Comparison of ENCODE assay signal across 18 mouse cellular contexts in the genomic region with DNA sequence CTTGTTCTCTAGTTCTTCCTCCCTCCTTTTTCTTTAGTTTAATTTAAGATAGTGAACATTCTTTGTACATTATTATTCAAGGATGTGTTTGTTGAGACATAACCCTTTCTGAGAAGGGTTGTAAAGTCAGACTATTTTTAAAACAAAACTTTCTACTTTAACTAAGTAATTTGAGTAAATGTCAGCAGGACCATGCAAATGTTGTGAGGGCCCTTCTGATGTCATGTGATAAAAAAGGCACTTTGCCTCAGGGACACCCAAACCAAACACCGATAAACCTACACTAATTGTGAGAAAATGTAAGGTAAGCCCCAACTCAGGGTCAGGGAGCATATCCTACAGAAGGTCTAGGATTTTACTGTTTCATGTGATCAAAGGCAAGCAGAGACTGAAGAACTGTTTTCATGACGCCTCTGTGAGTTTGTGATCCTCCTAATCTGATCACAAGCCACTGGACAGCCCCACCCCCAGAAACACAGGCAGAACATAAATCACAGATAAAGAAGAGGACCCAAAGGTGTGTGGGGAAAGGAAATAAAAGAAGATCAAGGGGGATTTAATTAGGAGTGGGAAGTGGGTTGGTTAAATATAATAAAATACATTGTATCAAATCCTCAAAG. TPM values are rescaled to one million over a fixed set of nuclear protein-coding genes. Genes with fewer than 3 reads are reported as not detected.
A peak's percentile ranks its signal among the peaks of the same experiment; 100 is the strongest.
DNase-seq lines count a peak whose midpoint lies in the region; ATAC-seq and TF ChIP-seq lines count a peak whose summit lies in the region.
"Had no signal": no experiment of that assay in that cellular context is flagged by ENCODE, and none has a peak within 500 bp of the region (broad histone marks: within the 10 kb centered on the region; RNA-seq: fewer than 3 reads in every experiment).

A gene (minus strand): TSS at position 51 of the 620 bp plus-strand sequence.

- no peaks in the 10 kb centered on the region; the same call in 1 of the 2 replicates for H3K79me2 ChIP-seq in MEL (ENCODE audit: control insufficient read depth, insufficient read depth, low read length, poor library complexity)

- H3K27me3 ChIP-seq in kidney, embryonic 14.5 days (ENCODE audit: control insufficient read depth, insufficient read depth, low read length): no peaks in the 10 kb centered on the region
- no peaks in the 10 kb centered on the region for H3K27me3 ChIP-seq in MEL (ENCODE audit: control insufficient read depth in 1 of 2, insufficient read depth in 2 of 2, low read length in 2 of 2)
- H3K27me3 ChIP-seq in liver, embryonic 16.5 days (ENCODE audit: control insufficient read depth, insufficient read depth, low read depth, low read length): no peaks in the 10 kb centered on the region
- H3K27me3 ChIP-seq: embryonic facial prominence, embryonic 15.5 days; limb, embryonic 15.5 days had no signal

- H3K4me3 ChIP-seq in kidney, embryonic 14.5 days (ENCODE audit: low read length): no peak within 1 kb of the TSS
- H3K4me3 ChIP-seq in MEL (ENCODE audit: control insufficient read depth in 1 of 2, insufficient read depth in 1 of 2, low read depth in 2 of 2, low read length in 2 of 2): peak within 1 kb of the TSS; percentile 52 to 54
- H3K4me3 ChIP-seq in liver, embryonic 16.5 days (ENCODE audit: low read depth, low read length): peak within 1 kb of the TSS; percentile 48
- H3K4me3 ChIP-seq: embryonic facial prominence, embryonic 15.5 days; gastrocnemius, adult 2 months; hindbrain, embryonic 10.5 days; limb, embryonic 15.5 days had no signal

- DNase-seq in kidney, adult 9 months: no peak
- no peak for DNase-seq in MEL (ENCODE audit: low read depth, low spot score)
- DNase-seq in thymus, postnatal 0 days (ENCODE audit: low spot score): no peak
- DNase-seq in left cerebral cortex, postnatal 14 days (ENCODE audit: low spot score in 2 of 2): no peak
- DNase-seq: adrenal gland, postnatal 25 days; B cell, adult 2 months; gastrocnemius, adult 2 months; kidney, adult 18-20 months; midbrain, embryonic 14.5 days; thymus, postnatal 25 days had no signal

- H3K4me2 ChIP-seq in kidney, embryonic 14.5 days (replicated peaks; ENCODE audit: low read depth, low read length): no peak within 1 kb of the TSS
- H3K4me2 ChIP-seq in liver, embryonic 16.5 days (ENCODE audit: low read depth, low read length): peak within 1 kb of the TSS; percentile 79
- H3K4me2 ChIP-seq: embryonic facial prominence, embryonic 15.5 days; limb, embryonic 15.5 days had no signal

- no peak; a peak in 1 of 4 replicates for TF ChIP-seq POLR2A in MEL (IDR thresholded peaks at IDR 0.05; ENCODE audit: control insufficient read depth in 1 of 2, insufficient read depth in 1 of 2, low read depth in 1 of 2, low read length in 2 of 2, poor library complexity in 1 of 2)

- ATAC-seq in kidney, embryonic 14.5 days (ENCODE audit: low FRiP score, low TSS enrichment): peak; percentile 55; the same call in 1 of the 2 replicates
- peak; percentile 49 for ATAC-seq in erythroid progenitor cell, adult 5-6 weeks (replicated peaks; ENCODE audit: low FRiP score, poor library complexity, severe bottlenecking)
- ATAC-seq in liver, embryonic 16.5 days (ENCODE audit: low read depth): peak; percentile 62
- ATAC-seq: forebrain, embryonic 16.5 days had no signal

- 9% methylated on average over 2 of the region's 2 CpGs for WGBS in kidney, embryonic 14.5 days
- WGBS in liver, embryonic 16.5 days (ENCODE audit: insufficient replicate concordance): 6% methylated on average over 2 of the region's 2 CpGs

- no peaks in the 10 kb centered on the region for H3K4me1 ChIP-seq in kidney, embryonic 14.5 days (ENCODE audit: control insufficient read depth, insufficient read depth, low read length)
- H3K4me1 ChIP-seq in MEL (ENCODE audit: control insufficient read depth in 1 of 2, insufficient read depth in 2 of 2, low read length in 2 of 2): peaks cover 28% of the 10 kb centered on the region in 2 experiments
- H3K4me1 ChIP-seq in liver, embryonic 16.5 days (ENCODE audit: control insufficient read depth, low read depth, low read length): peaks cover 27% of the 10 kb centered on the region
- H3K4me1 ChIP-seq: embryonic facial prominence, embryonic 15.5 days; hindbrain, embryonic 10.5 days; limb, embryonic 15.5 days had no signal

- TF ChIP-seq EP300 in MEL (IDR thresholded peaks at IDR 0.05; ENCODE audit: low read depth in 1 of 2, low read length in 2 of 2): peak; percentile 60 to 66

- no peak within 1 kb of the TSS for H3K27ac ChIP-seq in kidney, embryonic 14.5 days (ENCODE audit: low read depth, low read length)
- peak within 1 kb of the TSS; percentile 100 for H3K27ac ChIP-seq in MEL (ENCODE audit: control insufficient read depth, low read depth, low read length)
- H3K27ac ChIP-seq in liver, embryonic 16.5 days (ENCODE audit: low read length): peak within 1 kb of the TSS; percentile 99
- H3K27ac ChIP-seq: embryonic facial prominence, embryonic 15.5 days; gastrocnemius, adult 2 months; hindbrain, embryonic 10.5 days; limb, embryonic 15.5 days had no signal

- TF ChIP-seq CTCF in MEL (IDR thresholded peaks at IDR 0.05 in 2 of 3, conservative IDR thresholded peaks at IDR 0.05 in 1 of 3; ENCODE audit: control insufficient read depth in 1 of 3, insufficient read depth in 1 of 3, low read depth in 2 of 3, low read length in 3 of 3, poor library complexity in 1 of 3, severe bottlenecking in 1 of 3): no peak

- TF ChIP-seq RAD21 in MEL (IDR thresholded peaks at IDR 0.05; ENCODE audit: low read depth, low read length): no peak

- no peaks in the 10 kb centered on the region for H3K36me3 ChIP-seq in kidney, embryonic 14.5 days (ENCODE audit: control insufficient read depth, insufficient read depth, low read length)
- H3K36me3 ChIP-seq in MEL (ENCODE audit: control insufficient read depth in 1 of 2, insufficient read depth in 2 of 2, low read length in 2 of 2): peaks cover 0 to 47% of the 10 kb centered on the region in 2 experiments; a peak in 2 of 4 replicates
- no peaks in the 10 kb centered on the region for H3K36me3 ChIP-seq in liver, embryonic 16.5 days (ENCODE audit: control insufficient read depth, insufficient read depth)
- H3K36me3 ChIP-seq: embryonic facial prominence, embryonic 15.5 days; hindbrain, embryonic 10.5 days; limb, embryonic 15.5 days had no signal

- intact Hi-C loops in left cerebral cortex, postnatal 14 days (cut with DNase I): no loop called here

- no peak within 1 kb of the TSS for H3K9ac ChIP-seq in kidney, embryonic 14.5 days (ENCODE audit: low read depth, low read length)
- peak within 1 kb of the TSS; percentile 92 for H3K9ac ChIP-seq in MEL (ENCODE audit: control insufficient read depth, low read depth, low read length, poor library complexity, severe bottlenecking)
- H3K9ac ChIP-seq in liver, embryonic 16.5 days (ENCODE audit: low read depth, low read length): peak within 1 kb of the TSS; percentile 64
- H3K9ac ChIP-seq: embryonic facial prominence, embryonic 15.5 days; limb, embryonic 15.5 days had no signal

- no peaks in the 10 kb centered on the region for H3K9me3 ChIP-seq in kidney, embryonic 14.5 days (ENCODE audit: control insufficient read depth, low read length)
- H3K9me3 ChIP-seq in MEL (replicated peaks; ENCODE audit: insufficient read depth, low read length): no peaks in the 10 kb centered on the region
- H3K9me3 ChIP-seq in liver, embryonic 16.5 days (replicated peaks; ENCODE audit: control insufficient read depth, low read length): no peaks in the 10 kb centered on the region
- H3K9me3 ChIP-seq: embryonic facial prominence, embryonic 15.5 days; hindbrain, embryonic 10.5 days; limb, embryonic 15.5 days had no signal

TF ChIP-seq in MEL, 35 proteins besides CTCF, POLR2A, EP300 and RAD21:
- TF ChIP-seq RCOR1 (IDR thresholded peaks at IDR 0.05; ENCODE audit: low read depth, low read length) (peak; percentile 70), TCF12 (IDR thresholded peaks at IDR 0.05; ENCODE audit: low read depth, low read length) (peak; percentile 51; the same call in 1 of the 2 replicates), USF1 (IDR thresholded peaks at IDR 0.05; ENCODE audit: low read depth, low read length) (0 out of 2 replicates have a peak, but pooled peaks have one; percentile 42), CHD2 (IDR thresholded peaks at IDR 0.05; ENCODE audit: low read length) (0 out of 2 replicates have a peak, but pooled peaks have one; percentile 10), MAX (IDR thresholded peaks at IDR 0.05; ENCODE audit: low read length) (no peak), SIN3A (IDR thresholded peaks at IDR 0.05; ENCODE audit: low read length) (peak; percentile 45; the same call in 1 of the 2 replicates), POLR2AphosphoS2 (IDR thresholded peaks at IDR 0.05; ENCODE audit: low read length) (no peak), GATA1 (IDR thresholded peaks at IDR 0.05; ENCODE audit: low read depth, low read length) (peak; percentile 69), CHD1 (IDR thresholded peaks at IDR 0.05; ENCODE audit: low read depth, low read length) (0 out of 2 replicates have a peak, but pooled peaks have one; percentile 41)

RNA-seq across cellular contexts. Expression of the gene that starts here (rescaled TPM):
- polyA plus RNA-seq in kidney, embryonic 14.5 days (2014; fragmentation: Nextera tagmentation; extraction: Ambion mirVana): not detected in 2 replicates
- total RNA-seq in MEL (2012; rRNA removed): 1.4 and 2.3 TPM in 2 replicates
- 1 to 10 TPM in 1 of 2 experiments, not detected in 1; 1.2 TPM for polyA plus RNA-seq in MEL (2012; ENCODE audit: insufficient read depth in 1 of 2, insufficient read length in 2 of 2, low read depth in 1 of 2, low replicate concordance in 2 of 2, missing spikeins in 1 of 2)
- total RNA-seq in erythroid progenitor cell, adult 5-6 weeks (2015; ENCODE audit: low replicate concordance): 1.3 TPM in 1 of 2 replicates, not detected in the other
- not detected in 2 replicates for total RNA-seq in erythroid progenitor cell, adult 5-6 weeks (2017; ENCODE audit: low replicate concordance)
- 0.08 and 0.27 TPM in 2 replicates for polyA plus RNA-seq in liver, embryonic 16.5 days (2015; fragmentation: Nextera tagmentation; extraction: Ambion mirVana)
- polyA plus RNA-seq in thymus, postnatal 0 days (2015; fragmentation: Nextera tagmentation; extraction: Ambion mirVana): not detected in 2 replicates
- not detected for total RNA-seq in left cerebral cortex, postnatal 14 days (2021)
- total RNA-seq: adrenal gland, postnatal 25 days; gastrocnemius, adult 2 months had no signal
- polyA plus RNA-seq: cortical plate, adult 2 months; forebrain, embryonic 16.5 days; hindbrain, embryonic 10.5 days; limb, embryonic 15.5 days; midbrain, embryonic 14.5 days had no signal

Comparison
In these comparisons a context has a peak if more than half of its experiments do, and no peak if none do; other contexts are left out.
1. Peak in ATAC-seq in kidney, embryonic 14.5 days; RNA of the gene not detected or under 1 TPM.
2. Peak in ATAC-seq, H3K4me3 ChIP-seq, H3K27ac ChIP-seq, H3K9ac ChIP-seq and H3K4me2 ChIP-seq in liver, embryonic 16.5 days; RNA of the gene not detected or under 1 TPM.